Mouse (Mus musculus): ENCODE measurements around the gene Dgcr8. TPM values are rescaled to one million over a fixed set of nuclear protein-coding genes. Genes with fewer than 3 reads are reported as not detected.
"Not testable (repeated sequence)": the region's sequence is repeated elsewhere in the genome, so short reads cannot be mapped to it uniquely, and the experiment has no call there.

Gene Dgcr8
- 36.7 and 37.4 TPM in 2 replicates for polyA plus RNA-seq (2016; fragmentation: Nextera tagmentation; extraction: Ambion mirVana)

DNA sequence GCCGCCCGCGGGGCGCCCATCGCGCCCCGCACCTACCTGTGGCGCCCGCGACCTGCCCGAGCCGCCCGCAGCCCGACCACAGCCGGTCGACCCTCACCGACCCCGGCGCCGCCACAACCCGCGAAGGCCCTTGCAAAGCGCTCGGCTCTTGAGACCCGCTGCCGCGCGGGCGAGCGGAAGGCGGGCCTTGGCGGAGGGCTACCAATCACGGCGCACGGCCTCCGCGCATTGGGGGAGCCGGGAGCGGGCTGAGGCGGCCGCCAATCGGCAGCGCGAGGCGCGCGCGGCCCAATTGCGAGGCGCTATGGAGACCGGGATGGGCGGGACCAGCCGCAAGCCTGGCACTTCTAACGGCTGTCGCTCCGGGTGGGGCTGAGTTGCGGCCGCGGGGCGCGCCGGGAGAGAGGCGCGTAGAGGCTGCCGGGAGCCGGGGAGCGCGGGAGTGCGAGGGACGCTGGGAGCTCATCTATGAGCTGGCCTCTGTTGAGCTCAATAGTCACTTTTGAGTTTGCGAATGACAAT, at the start of gene Dgcr8:
Gene Dgcr8, minus strand, starts transcription at position 180 of the 522 bp plus-strand sequence.
- Histone ChIP-seq H3K36me3 (peaks cover 11% of the 10 kb centered on the region), H3K4me2 (replicated peaks) (peak within 1 kb of the TSS; percentile 91), H3K27ac (peak within 1 kb of the TSS; percentile 62), H3K27me3 (replicated peaks) (no peaks in the 10 kb centered on the region), H3K9ac (peak within 1 kb of the TSS; percentile 95), H3K4me1 (peaks cover 31% of the 10 kb centered on the region), H3K9me3 (no peaks in the 10 kb centered on the region), H3K4me3 (peak within 1 kb of the TSS; percentile 96)
- WGBS = under 1% methylated on average over 71 of the region's 71 CpGs
- peak; percentile 99 for ATAC-seq (ENCODE audit: low FRiP score, low read depth)

DNA sequence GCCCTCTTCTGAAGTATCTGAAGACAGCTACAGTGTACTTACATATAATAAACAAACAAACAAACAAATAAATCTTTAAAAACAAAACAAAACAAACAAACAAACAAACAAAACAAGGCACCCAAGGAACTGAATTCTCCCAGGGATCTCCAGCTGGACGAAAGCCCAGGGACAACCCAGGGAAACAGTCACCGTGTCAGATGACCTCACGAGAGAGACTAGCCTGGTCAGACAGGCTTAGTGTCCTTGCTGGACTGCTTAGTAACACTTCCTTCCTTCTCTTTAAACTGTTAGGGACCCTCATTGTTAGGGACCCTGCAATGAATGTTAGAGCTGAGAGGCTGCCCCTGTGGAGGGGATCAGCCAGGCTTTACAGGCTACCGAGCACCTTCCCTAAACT, 48.2 kb upstream of the Dgcr8 start:
- H3K27ac ChIP-seq = no peak overlapping the region
- H3K27me3 ChIP-seq (replicated peaks) = no peaks in the 10 kb centered on the region
- no peak overlapping the region for H3K4me3 ChIP-seq
- H3K4me2 ChIP-seq (replicated peaks) = no peak overlapping the region
- H3K36me3 ChIP-seq = peaks cover 9% of the 10 kb centered on the region
- ATAC-seq (ENCODE audit: low FRiP score, low read depth) = no peak
- WGBS = 90% methylated on average over 4 of the region's 4 CpGs
- no peak overlapping the region for H3K9ac ChIP-seq
- H3K4me1 ChIP-seq = peaks cover 3% of the 10 kb centered on the region; the same call in 1 of the 2 replicates
- H3K9me3 ChIP-seq = no peaks in the 10 kb centered on the region

DNA sequence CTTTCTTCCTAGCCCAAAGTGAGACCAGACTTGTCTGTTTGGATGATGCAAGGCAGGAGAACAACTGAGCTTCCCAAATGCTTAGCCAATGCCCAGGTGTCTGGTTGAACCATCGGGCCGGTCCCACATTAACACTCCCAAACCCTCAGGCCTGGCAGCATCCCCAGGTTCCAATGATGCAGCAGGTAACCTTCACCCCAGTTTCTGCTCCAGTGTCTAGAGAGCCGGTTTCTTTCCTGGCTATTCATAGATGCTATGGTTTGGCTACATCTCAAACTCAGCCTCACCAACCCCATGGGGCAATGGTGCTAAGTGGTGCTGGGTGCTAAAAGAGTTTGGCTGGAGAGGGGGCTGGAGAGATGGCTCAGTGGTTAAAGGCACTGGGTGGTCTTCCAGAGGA, 46.9 kb upstream of the Dgcr8 start:
- no peak overlapping the region for H3K4me3 ChIP-seq
- H3K27me3 ChIP-seq (replicated peaks) = no peaks in the 10 kb centered on the region
- H3K9me3 ChIP-seq = no peaks in the 10 kb centered on the region
- no peak for ATAC-seq (ENCODE audit: low FRiP score, low read depth)
- WGBS = 97% methylated on average over 3 of the region's 3 CpGs
- peaks cover 3% of the 10 kb centered on the region; the same call in 1 of the 2 replicates for H3K4me1 ChIP-seq
- H3K27ac ChIP-seq = no peak overlapping the region
- H3K9ac ChIP-seq = no peak overlapping the region
- H3K4me2 ChIP-seq (replicated peaks) = no peak overlapping the region
- H3K36me3 ChIP-seq = peaks cover 15% of the 10 kb centered on the region

DNA sequence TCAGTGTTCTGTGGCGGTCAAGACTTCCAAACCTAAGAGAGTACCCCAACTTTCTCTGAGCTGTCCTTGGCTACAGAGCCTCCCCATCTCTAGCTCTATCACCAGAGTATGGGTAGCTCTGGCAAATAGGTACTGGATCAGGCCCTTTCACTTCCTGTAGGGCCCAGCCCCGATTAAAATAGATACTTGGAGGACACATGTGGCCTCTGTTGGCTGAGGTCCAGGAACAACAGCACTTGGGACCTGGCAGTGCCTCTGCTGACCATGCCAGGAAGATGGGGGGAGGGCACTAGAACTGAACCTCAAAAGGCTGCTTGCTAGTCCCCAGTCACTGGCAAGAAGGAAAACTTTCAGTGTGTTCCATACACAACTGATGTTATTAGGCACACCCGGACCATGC, 44.9 kb upstream of the Dgcr8 start:
- no peaks in the 10 kb centered on the region for H3K4me1 ChIP-seq
- H3K36me3 ChIP-seq = peaks cover 15% of the 10 kb centered on the region
- H3K27me3 ChIP-seq (replicated peaks) = no peaks in the 10 kb centered on the region
- no peak overlapping the region for H3K9ac ChIP-seq
- H3K27ac ChIP-seq = no peak overlapping the region
- WGBS = 89% methylated on average over 3 of the region's 3 CpGs
- H3K4me2 ChIP-seq (replicated peaks) = no peak overlapping the region
- no peaks in the 10 kb centered on the region for H3K9me3 ChIP-seq
- H3K4me3 ChIP-seq = no peak overlapping the region
- no peak for ATAC-seq (ENCODE audit: low FRiP score, low read depth)

DNA sequence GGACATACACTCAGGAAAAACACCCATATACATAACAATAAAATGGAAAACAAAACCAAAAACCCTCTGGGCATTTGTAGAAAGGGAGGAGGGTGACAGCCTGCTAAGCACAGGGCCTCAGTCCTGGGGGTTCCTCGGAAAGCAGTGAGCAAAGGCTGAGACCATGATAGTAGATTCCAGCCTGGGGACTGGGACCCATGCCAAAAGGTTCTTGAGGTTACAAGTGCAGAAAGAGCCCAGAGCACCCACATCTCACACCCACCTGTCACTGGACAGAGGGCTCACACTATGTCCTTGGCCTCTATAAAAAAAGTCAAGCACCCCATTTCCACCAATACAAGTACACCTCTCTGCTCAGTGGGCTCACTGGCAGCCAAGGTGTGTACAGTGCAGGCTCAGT, 39.5 kb upstream of the Dgcr8 start:
- no peaks in the 10 kb centered on the region for H3K4me1 ChIP-seq
- no peak for ATAC-seq (ENCODE audit: low FRiP score, low read depth)
- peaks cover 14% of the 10 kb centered on the region for H3K36me3 ChIP-seq
- no peak overlapping the region for H3K27ac ChIP-seq
- no peak overlapping the region for H3K4me3 ChIP-seq
- no peak overlapping the region for H3K4me2 ChIP-seq (replicated peaks)
- no peaks in the 10 kb centered on the region for H3K9me3 ChIP-seq
- no peak overlapping the region for H3K9ac ChIP-seq
- WGBS = 100% methylated on average over 1 of the region's 1 CpGs
- H3K27me3 ChIP-seq (replicated peaks) = no peaks in the 10 kb centered on the region

DNA sequence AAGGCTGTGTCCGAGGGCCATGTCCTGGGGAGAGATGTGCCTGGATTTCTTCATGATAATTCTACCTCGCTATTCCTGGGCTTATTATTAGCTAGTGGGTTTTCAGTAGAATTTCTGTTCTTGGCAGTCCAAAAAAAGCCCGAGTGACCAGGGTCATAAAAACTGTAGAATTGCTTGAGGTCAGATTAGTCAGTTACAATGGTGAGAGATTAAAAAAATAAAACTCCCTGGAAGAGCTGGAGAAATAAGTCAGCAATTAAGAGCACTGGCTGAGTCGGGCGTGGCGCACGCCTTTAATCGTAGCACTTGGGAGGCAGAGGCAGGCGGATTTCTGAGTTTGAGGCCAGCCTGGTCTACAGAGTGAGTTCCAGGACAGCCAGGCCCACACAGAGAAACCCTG, 38.9 kb upstream of the Dgcr8 start:
- H3K4me1 ChIP-seq = no peaks in the 10 kb centered on the region
- no peak for ATAC-seq (ENCODE audit: low FRiP score, low read depth)
- peaks cover 10% of the 10 kb centered on the region; the same call in 1 of the 2 replicates for H3K36me3 ChIP-seq
- no peak overlapping the region for H3K27ac ChIP-seq
- H3K9ac ChIP-seq = no peak overlapping the region
- H3K4me2 ChIP-seq (replicated peaks) = no peak overlapping the region
- WGBS = 94% methylated on average over 9 of the region's 9 CpGs
- no peak overlapping the region for H3K4me3 ChIP-seq
- H3K9me3 ChIP-seq = no peaks in the 10 kb centered on the region
- H3K27me3 ChIP-seq (replicated peaks) = no peaks in the 10 kb centered on the region

DNA sequence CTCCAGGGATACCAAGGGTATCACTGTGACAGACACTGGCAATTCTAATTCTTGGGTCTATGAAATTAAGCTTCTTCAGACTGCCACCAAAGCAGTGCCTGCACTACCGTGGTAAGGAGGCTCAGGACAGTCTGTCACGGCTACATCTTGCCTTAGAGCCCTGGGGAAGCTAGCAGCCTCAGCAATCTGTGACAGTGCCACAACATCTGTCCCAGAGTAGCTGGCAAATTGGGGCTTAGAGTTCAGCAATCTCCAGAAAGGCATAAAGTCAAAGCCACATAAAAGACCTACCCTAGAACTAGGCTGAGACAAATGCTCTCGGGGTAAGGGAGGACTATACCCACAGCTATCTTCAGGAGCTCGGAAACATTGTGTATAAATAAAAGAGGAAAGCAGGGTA, 36.7 kb upstream of the Dgcr8 start:
- WGBS = 81% methylated on average over 4 of the region's 4 CpGs

DNA sequence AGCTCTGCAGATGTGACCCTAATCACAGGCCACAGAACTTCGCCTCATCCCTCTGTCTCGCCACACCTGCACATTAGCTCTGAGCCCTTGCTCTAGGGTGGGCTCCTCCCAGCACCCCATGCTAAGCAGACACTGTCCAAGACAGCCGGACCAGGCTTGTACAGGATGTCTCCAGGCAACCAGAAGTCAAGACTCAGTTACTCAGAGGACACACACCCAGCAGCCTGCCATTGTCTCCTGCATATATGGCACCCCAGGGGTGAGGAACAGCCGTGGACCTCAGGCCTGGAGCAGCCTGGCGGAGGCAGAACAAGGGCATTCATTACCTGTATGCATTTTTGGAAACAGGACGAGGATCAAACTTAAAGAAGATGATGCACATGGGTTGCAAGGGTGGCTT, 35.0 kb upstream of the Dgcr8 start:
- Histone ChIP-seq H3K9ac (no peak overlapping the region), H3K27me3 (replicated peaks) (no peaks in the 10 kb centered on the region), H3K4me3 (no peak overlapping the region), H3K4me2 (replicated peaks) (no peak overlapping the region), H3K4me1 (no peaks in the 10 kb centered on the region), H3K27ac (no peak overlapping the region), H3K9me3 (no peaks in the 10 kb centered on the region), H3K36me3 (peaks cover 13% of the 10 kb centered on the region)
- WGBS = 75% methylated on average over 6 of the region's 6 CpGs
- no peak for ATAC-seq (ENCODE audit: low FRiP score, low read depth)

More for the DNA sequence above, 36.7 kb upstream of the Dgcr8 start:
- Histone ChIP-seq H3K4me1 (no peaks in the 10 kb centered on the region), H3K27ac (no peak overlapping the region), H3K9me3 (no peaks in the 10 kb centered on the region), H3K36me3 (peaks cover 13% of the 10 kb centered on the region), H3K4me3 (no peak overlapping the region), H3K9ac (no peak overlapping the region), H3K27me3 (replicated peaks) (no peaks in the 10 kb centered on the region), H3K4me2 (replicated peaks) (no peak overlapping the region)
- ATAC-seq (ENCODE audit: low FRiP score, low read depth) = no peak

DNA sequence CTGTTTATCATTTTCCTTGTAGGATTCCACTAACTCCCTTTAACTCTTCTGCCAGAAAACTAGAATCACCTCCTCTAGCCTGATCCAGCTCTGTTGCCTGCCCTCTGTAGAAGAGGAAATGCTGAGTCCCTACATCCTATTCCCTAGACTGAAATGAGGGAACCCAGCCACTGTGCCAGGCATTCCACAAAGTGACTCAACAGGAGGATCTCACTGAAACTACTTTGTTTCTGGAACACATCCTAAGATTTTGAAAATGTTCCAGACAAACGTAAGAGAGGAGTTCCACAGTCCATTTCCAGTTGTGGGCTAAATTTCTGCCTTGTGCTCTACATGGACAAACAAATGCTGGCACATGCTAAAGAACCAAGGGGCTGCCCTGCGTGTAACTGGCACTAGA, 34.4 kb upstream of the Dgcr8 start:
- Histone ChIP-seq H3K36me3 (peaks cover 13% of the 10 kb centered on the region), H3K9ac (no peak overlapping the region), H3K27me3 (replicated peaks) (no peaks in the 10 kb centered on the region), H3K27ac (no peak overlapping the region), H3K4me1 (no peaks in the 10 kb centered on the region), H3K9me3 (no peaks in the 10 kb centered on the region), H3K4me3 (no peak overlapping the region), H3K4me2 (replicated peaks) (no peak overlapping the region)
- WGBS = 88% methylated on average over 2 of the region's 2 CpGs
- no peak for ATAC-seq (ENCODE audit: low FRiP score, low read depth)

DNA sequence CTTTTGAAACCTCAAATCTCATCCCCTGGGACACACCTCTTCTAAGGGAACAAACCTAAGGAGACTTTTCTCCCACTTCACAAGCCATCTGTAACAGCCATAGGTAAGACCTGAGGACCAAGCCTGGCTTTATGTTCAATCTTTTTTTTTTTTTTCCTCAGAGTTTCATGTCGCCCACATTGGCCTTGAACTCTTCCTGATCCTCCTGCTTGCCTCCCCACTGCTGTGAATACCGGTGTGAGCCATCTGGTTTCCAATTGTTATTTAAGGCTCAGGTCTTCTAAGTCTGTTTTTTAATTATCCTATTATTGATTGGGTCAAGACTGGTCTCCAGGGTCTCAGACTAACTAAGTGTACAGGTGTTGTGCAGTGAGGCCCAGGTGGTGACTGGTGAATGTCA, 32.4 kb upstream of the Dgcr8 start:
- Histone ChIP-seq H3K27ac (no peak overlapping the region), H3K4me1 (no peaks in the 10 kb centered on the region), H3K4me2 (replicated peaks) (no peak overlapping the region), H3K9me3 (no peaks in the 10 kb centered on the region), H3K4me3 (no peak overlapping the region), H3K36me3 (peaks cover 15% of the 10 kb centered on the region), H3K9ac (no peak overlapping the region), H3K27me3 (replicated peaks) (no peaks in the 10 kb centered on the region)
- no peak for ATAC-seq (ENCODE audit: low FRiP score, low read depth)
- 86% methylated on average over 2 of the region's 2 CpGs for WGBS

DNA sequence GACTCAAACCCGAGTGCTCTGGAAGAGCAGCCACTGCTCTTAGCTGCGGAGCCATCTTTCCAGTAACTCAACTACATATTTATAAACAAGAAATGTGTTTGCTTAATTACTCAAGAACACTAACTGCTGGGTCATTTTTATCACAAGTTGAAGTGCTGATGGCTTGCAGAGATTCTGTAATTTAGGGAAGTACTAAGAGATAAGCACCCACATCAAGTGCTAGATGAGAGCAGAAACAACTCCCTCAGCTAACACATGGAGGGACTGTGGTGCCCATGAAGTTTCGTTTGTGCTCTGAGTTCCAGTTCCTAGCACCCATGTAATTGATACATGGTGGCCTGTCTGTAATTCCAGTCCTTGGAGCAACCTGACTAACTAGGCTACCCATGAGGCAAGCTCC, 29.9 kb upstream of the Dgcr8 start:
- WGBS = 86% methylated on average over 3 of the region's 3 CpGs

DNA sequence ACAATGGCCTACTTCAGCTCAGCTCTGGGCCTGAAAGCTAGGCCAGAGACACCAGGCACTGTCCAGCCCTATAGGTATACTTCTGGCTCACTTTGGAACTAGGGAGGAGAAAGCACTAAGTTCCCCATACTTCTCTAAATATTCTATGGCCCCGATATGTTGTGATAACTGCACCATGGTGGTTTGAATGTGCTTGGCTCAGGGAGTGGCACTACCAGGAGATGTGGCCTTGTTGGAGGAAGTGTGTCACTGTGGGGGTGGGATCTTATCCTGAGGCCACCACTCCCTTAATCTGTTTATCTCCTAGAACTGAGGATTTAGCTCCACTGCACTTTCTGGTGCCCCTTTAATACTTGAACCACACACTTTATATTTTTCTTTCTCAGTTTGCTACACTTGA, 19.1 kb upstream of the Dgcr8 start:
- Histone ChIP-seq H3K9me3 (no peaks in the 10 kb centered on the region), H3K4me1 (no peaks in the 10 kb centered on the region), H3K9ac (no peak overlapping the region), H3K27ac (no peak overlapping the region), H3K27me3 (replicated peaks) (no peaks in the 10 kb centered on the region), H3K4me3 (no peak overlapping the region), H3K4me2 (replicated peaks) (no peak overlapping the region), H3K36me3 (peaks cover 25% of the 10 kb centered on the region)
- 95% methylated on average over 1 of the region's 1 CpGs for whole genome bisulfite sequencing
- no peak for ATAC-seq (ENCODE audit: low FRiP score, low read depth)

More for the DNA sequence above, 29.9 kb upstream of the Dgcr8 start:
- ATAC-seq (ENCODE audit: low FRiP score, low read depth) = no peak
- H3K27me3 ChIP-seq (replicated peaks) = no peaks in the 10 kb centered on the region
- H3K9ac ChIP-seq = no peak overlapping the region
- H3K9me3 ChIP-seq = no peaks in the 10 kb centered on the region
- no peak overlapping the region for H3K4me2 ChIP-seq (replicated peaks)
- no peaks in the 10 kb centered on the region for H3K4me1 ChIP-seq
- no peak overlapping the region for H3K27ac ChIP-seq
- peaks cover 12% of the 10 kb centered on the region for H3K36me3 ChIP-seq
- no peak overlapping the region for H3K4me3 ChIP-seq

DNA sequence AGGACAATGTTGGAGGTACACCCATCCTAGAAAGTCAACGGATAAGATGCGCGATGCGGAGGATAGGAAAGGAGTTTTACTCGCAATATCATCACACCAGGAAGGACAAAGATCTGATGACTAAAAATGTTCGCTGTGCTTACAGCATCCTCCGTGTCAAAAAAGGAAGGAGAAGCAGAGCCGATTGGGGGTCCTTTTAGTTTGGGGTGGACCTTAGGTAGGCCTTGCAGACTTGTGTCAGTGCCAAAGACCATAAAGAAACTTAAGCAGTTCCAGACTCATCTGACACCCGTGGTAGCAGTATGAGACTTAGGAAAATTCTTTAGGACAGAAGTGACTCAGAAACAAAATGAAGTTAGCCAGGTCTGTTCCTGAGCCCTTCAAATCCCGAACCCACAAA, 568 bp upstream of the Dgcr8 start:
- peak overlapping the region; percentile 91 for H3K4me2 ChIP-seq (replicated peaks)
- not testable (repeated sequence) for H3K27me3 ChIP-seq (replicated peaks); H3K27ac ChIP-seq; H3K36me3 ChIP-seq; H3K9me3 ChIP-seq
- WGBS = 7% methylated on average over 10 of the region's 10 CpGs
- peak; percentile 1; the same call in 1 of the 2 replicates for ATAC-seq (ENCODE audit: low FRiP score, low read depth)
- peaks cover 31% of the 10 kb centered on the region for H3K4me1 ChIP-seq
- H3K9ac ChIP-seq = 0 out of 2 replicates have a peak overlapping the region, but pooled peaks have one; percentile 38
- H3K4me3 ChIP-seq = peak overlapping the region; percentile 96

All from neural tube, embryonic 12.5 days (tissue).